In the genomic region with DNA sequence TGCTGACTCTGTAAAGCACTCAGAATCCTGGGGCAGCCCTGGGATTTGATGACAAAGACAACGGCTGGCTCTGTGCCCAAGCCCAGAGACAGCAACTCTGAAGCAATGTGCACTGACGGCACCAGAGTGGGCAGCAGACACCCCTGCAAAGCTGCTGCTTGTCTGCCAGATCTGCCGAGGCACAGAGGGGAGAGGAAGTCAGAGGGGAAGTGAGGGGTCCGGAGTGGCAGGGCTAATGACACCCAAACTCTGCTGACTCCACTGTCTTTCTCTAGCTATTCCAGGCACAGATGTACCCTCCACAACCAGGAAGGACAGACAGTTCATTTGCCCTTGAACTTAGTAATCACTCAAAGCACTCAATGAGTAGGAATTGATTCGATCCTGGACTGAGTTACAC, we compare ENCODE assay signal across 9 mouse cellular contexts. TPM values are rescaled to one million over a fixed set of nuclear protein-coding genes. Genes with fewer than 3 reads are reported as not detected.
DNase-seq lines count a peak whose midpoint lies in the region; ATAC-seq and TF ChIP-seq lines count a peak whose summit lies in the region.
"Had no signal": no experiment of that assay in that cellular context is flagged by ENCODE, and none has a peak within 500 bp of the region (broad histone marks: within the 10 kb centered on the region; RNA-seq: fewer than 3 reads in every experiment).

No protein-coding gene starts in this region.

- peak; percentile 98 for DNase-seq in heart, adult 11 months
- DNase-seq in MEL (ENCODE audit: low read depth, low spot score) = peak; percentile 57
- peak; percentile 25 for DNase-seq in lung, postnatal 36 days
- no peak for DNase-seq in urinary bladder, postnatal 25 days (ENCODE audit: low spot score)
- DNase-seq in neural tube, embryonic 10.5 days (ENCODE audit: extremely low spot score, low spot score) = no peak

- 49% methylated on average over 5 of the region's 5 CpGs for WGBS in heart, embryonic 11.5 days (ENCODE audit: insufficient replicate concordance)
- 35% methylated on average over 5 of the region's 5 CpGs for WGBS in hindbrain, embryonic 15.5 days

- TF ChIP-seq RAD21 in MEL (IDR thresholded peaks at IDR 0.05; ENCODE audit: low read depth, low read length) = no peak

- H3K9ac ChIP-seq in heart, embryonic 11.5 days (ENCODE audit: low read depth, low read length) = no peak overlapping the region
- no peak overlapping the region for H3K9ac ChIP-seq in MEL (ENCODE audit: control insufficient read depth, low read depth, low read length, poor library complexity, severe bottlenecking)
- H3K9ac ChIP-seq in hindbrain, embryonic 15.5 days = no peak overlapping the region

- no peaks in the 10 kb centered on the region for H3K9me3 ChIP-seq in heart, embryonic 11.5 days (replicated peaks; ENCODE audit: control insufficient read depth, low read length)
- no peaks in the 10 kb centered on the region for H3K9me3 ChIP-seq in MEL (replicated peaks; ENCODE audit: insufficient read depth, low read length)
- H3K9me3 ChIP-seq in hindbrain, embryonic 15.5 days = no peaks in the 10 kb centered on the region

- no peak for TF ChIP-seq EP300 in MEL (IDR thresholded peaks at IDR 0.05; ENCODE audit: low read depth in 1 of 2, low read length in 2 of 2)

- no peaks in the 10 kb centered on the region for H3K36me3 ChIP-seq in heart, embryonic 11.5 days (ENCODE audit: control insufficient read depth, insufficient read depth, low read length)
- peaks cover 0 to 6% of the 10 kb centered on the region in 2 experiments; a peak in 2 of 4 replicates for H3K36me3 ChIP-seq in MEL (ENCODE audit: control insufficient read depth in 1 of 2, insufficient read depth in 2 of 2, low read length in 2 of 2)
- H3K36me3 ChIP-seq in hindbrain, embryonic 15.5 days = no peaks in the 10 kb centered on the region

- ATAC-seq in heart, embryonic 11.5 days (replicated peaks; ENCODE audit: insufficient number of reproducible peaks, low FRiP score, low TSS enrichment) = no peak; the same call in 1 of the 2 replicates
- 0 out of 2 replicates have a peak, but pooled peaks have one; percentile 15 for ATAC-seq in erythroblast, adult 5-6 weeks (replicated peaks; ENCODE audit: low FRiP score, poor library complexity, severe bottlenecking)
- peak; percentile 38; the same call in 1 of the 2 replicates for ATAC-seq in hindbrain, embryonic 15.5 days (ENCODE audit: low FRiP score, low read depth)

- H3K4me3 ChIP-seq in heart, embryonic 11.5 days (ENCODE audit: low read depth, low read length) = no peak overlapping the region
- H3K4me3 ChIP-seq in MEL (ENCODE audit: control insufficient read depth in 1 of 2, insufficient read depth in 1 of 2, low read depth in 2 of 2, low read length in 2 of 2) = no peak overlapping the region
- no peak overlapping the region for H3K4me3 ChIP-seq in hindbrain, embryonic 15.5 days

- H3K27ac ChIP-seq in heart, embryonic 11.5 days (ENCODE audit: low read depth, low read length) = no peak overlapping the region; the same call in 1 of the 2 replicates
- H3K27ac ChIP-seq in MEL (ENCODE audit: control insufficient read depth, low read depth, low read length) = no peak overlapping the region
- H3K27ac ChIP-seq in hindbrain, embryonic 15.5 days (replicated peaks) = peak overlapping the region; percentile 56; the same call in 1 of the 2 replicates

- TF ChIP-seq POLR2A in MEL (IDR thresholded peaks at IDR 0.05; ENCODE audit: control insufficient read depth in 1 of 2, insufficient read depth in 1 of 2, low read depth in 1 of 2, low read length in 2 of 2, poor library complexity in 1 of 2) = no peak

- H3K27me3 ChIP-seq in heart, embryonic 11.5 days (ENCODE audit: control insufficient read depth, insufficient read depth, low read length) = no peaks in the 10 kb centered on the region
- H3K27me3 ChIP-seq in MEL (ENCODE audit: control insufficient read depth in 1 of 2, insufficient read depth in 2 of 2, low read length in 2 of 2) = no peaks in the 10 kb centered on the region
- no peaks in the 10 kb centered on the region for H3K27me3 ChIP-seq in hindbrain, embryonic 15.5 days
- H3K27me3 ChIP-seq: CH12.LX had no signal

- H3K4me1 ChIP-seq in heart, embryonic 11.5 days (ENCODE audit: control insufficient read depth, insufficient read depth, low read length) = peaks cover 22% of the 10 kb centered on the region
- peaks cover 0 to 10% of the 10 kb centered on the region in 2 experiments; a peak in 2 of 4 replicates for H3K4me1 ChIP-seq in MEL (ENCODE audit: control insufficient read depth in 1 of 2, insufficient read depth in 2 of 2, low read length in 2 of 2)
- peaks cover 20% of the 10 kb centered on the region for H3K4me1 ChIP-seq in hindbrain, embryonic 15.5 days (replicated peaks)

- no peaks in the 10 kb centered on the region for H3K79me2 ChIP-seq in MEL (ENCODE audit: control insufficient read depth, insufficient read depth, low read length, poor library complexity)

- no peak for TF ChIP-seq CTCF in MEL (IDR thresholded peaks at IDR 0.05 in 2 of 3, conservative IDR thresholded peaks at IDR 0.05 in 1 of 3; ENCODE audit: control insufficient read depth in 1 of 3, insufficient read depth in 1 of 3, low read depth in 2 of 3, low read length in 3 of 3, poor library complexity in 1 of 3, severe bottlenecking in 1 of 3)

- no peak overlapping the region for H3K4me2 ChIP-seq in heart, embryonic 11.5 days
- no peak overlapping the region for H3K4me2 ChIP-seq in hindbrain, embryonic 15.5 days

TF ChIP-seq in MEL, 35 proteins besides CTCF, POLR2A, EP300 and RAD21:
- TF ChIP-seq MXI1 (IDR thresholded peaks at IDR 0.05; ENCODE audit: low read depth, low read length) (no peak), MYC (IDR thresholded peaks at IDR 0.05; ENCODE audit: low read depth, low read length) (no peak), MYB (IDR thresholded peaks at IDR 0.05; ENCODE audit: low read depth, low read length) (no peak), TAL1 (IDR thresholded peaks at IDR 0.05; ENCODE audit: low read length) (no peak), ZKSCAN1 (IDR thresholded peaks at IDR 0.05; ENCODE audit: low read depth, low read length) (no peak), RCOR1 (IDR thresholded peaks at IDR 0.05; ENCODE audit: low read depth, low read length) (no peak), POLR2AphosphoS2 (IDR thresholded peaks at IDR 0.05; ENCODE audit: low read length) (no peak), ETS1 (IDR thresholded peaks at IDR 0.05; ENCODE audit: low read depth, low read length) (no peak), POLR2AphosphoS5 (IDR thresholded peaks at IDR 0.05; ENCODE audit: borderline replicate concordance, low read depth, low read length) (no peak), BHLHE40 (IDR thresholded peaks at IDR 0.05; ENCODE audit: borderline replicate concordance, low read depth, low read length) (no peak), USF1 (IDR thresholded peaks at IDR 0.05; ENCODE audit: low read depth, low read length) (no peak), ELF1 (IDR thresholded peaks at IDR 0.05; ENCODE audit: low read depth, low read length) (no peak), CHD1 (IDR thresholded peaks at IDR 0.05; ENCODE audit: low read depth, low read length) (no peak), USF2 (IDR thresholded peaks at IDR 0.05; ENCODE audit: borderline replicate concordance in 1 of 2, insufficient read depth in 1 of 2, low read depth in 1 of 2, low read length in 2 of 2) (no peak), CHD2 (IDR thresholded peaks at IDR 0.05; ENCODE audit: low read length) (no peak), MAZ (IDR thresholded peaks at IDR 0.05; ENCODE audit: low read depth, low read length) (no peak), UBTF (IDR thresholded peaks at IDR 0.05; ENCODE audit: borderline replicate concordance, insufficient read depth, low read depth, low read length) (no peak), TCF12 (IDR thresholded peaks at IDR 0.05; ENCODE audit: low read depth, low read length) (no peak)

RNA-seq across cellular contexts. Expression of a gene that starts 33.7 kb away (rescaled TPM):
- polyA plus RNA-seq in heart, embryonic 11.5 days (2014; fragmentation: Nextera tagmentation; extraction: Ambion mirVana) = 360 and 376 TPM in 2 replicates
- 93.7 and 114 TPM in 2 replicates for total RNA-seq in MEL (2012; rRNA removed)
- 100 to 1,000 TPM in 1 of 2 experiments, not detected in 1; 212 TPM for polyA plus RNA-seq in MEL (2012; ENCODE audit: insufficient read depth in 1 of 2, insufficient read length in 2 of 2, low read depth in 1 of 2, low replicate concordance in 2 of 2, missing spikeins in 1 of 2)
- total RNA-seq in erythroblast, adult 5-6 weeks (2015; ENCODE audit: low replicate concordance) = 49.9 and 65.9 TPM in 2 replicates
- total RNA-seq in erythroblast, adult 5-6 weeks (2017; ENCODE audit: low replicate concordance) = 63.1 and 76.4 TPM in 2 replicates
- polyA plus RNA-seq in hindbrain, embryonic 15.5 days (2015; fragmentation: Nextera tagmentation; extraction: Ambion mirVana) = 403 and 404 TPM in 2 replicates

RNA-seq across cellular contexts. Expression of a gene that starts 39.9 kb away (rescaled TPM):
- polyA plus RNA-seq in heart, embryonic 11.5 days (2014; fragmentation: Nextera tagmentation; extraction: Ambion mirVana) = 7.1 and 8.4 TPM in 2 replicates
- 7.7 and 12.1 TPM in 2 replicates for total RNA-seq in MEL (2012; rRNA removed)
- polyA plus RNA-seq in MEL (2012; ENCODE audit: insufficient read depth in 1 of 2, insufficient read length in 2 of 2, low read depth in 1 of 2, low replicate concordance in 2 of 2, missing spikeins in 1 of 2) = 10 to 100 TPM; 24.9 to 74.8 TPM
- total RNA-seq in erythroblast, adult 5-6 weeks (2015; ENCODE audit: low replicate concordance) = 2,131 and 2,183 TPM in 2 replicates
- 2,463 and 2,483 TPM in 2 replicates for total RNA-seq in erythroblast, adult 5-6 weeks (2017; ENCODE audit: low replicate concordance)
- polyA plus RNA-seq in hindbrain, embryonic 15.5 days (2015; fragmentation: Nextera tagmentation; extraction: Ambion mirVana) = 10.9 and 11.1 TPM in 2 replicates

Comparison
In these comparisons a context has a peak if more than half of its experiments do, and no peak if none do; other contexts are left out.
1. DNase-seq: peak in heart, adult 11 months (single experiment), MEL (single experiment) and lung, postnatal 36 days (single experiment); none in urinary bladder, postnatal 25 days (single experiment) and neural tube, embryonic 10.5 days (single experiment).